Mouse (Mus musculus) erythroid progenitor cell, adult 5-6 weeks (primary cell): ENCODE results near the gene Tmem135. TPM values are rescaled to one million over a fixed set of nuclear protein-coding genes. Genes with fewer than 3 reads are reported as not detected.
A peak's percentile ranks its signal among the peaks of the same experiment; 100 is the strongest.

Experiments
- ATAC-seq: replicated peaks from 2 replicates; pipeline ENCODE4 v1.8.0; 2016; ENCODE audit warnings: moderate number of reproducible peaks, mild to moderate bottlenecking, moderate TSS enrichment, inconsistent platforms; ENCODE audit not compliant: poor library complexity, low FRiP score, severe bottlenecking
- total RNA-seq, 2 experiments: library from RNA; stranded (forward) in 1 of 2; stranded (reverse) in 1 of 2; fragments of 150-400 nt in 1 of 2; fragments of 186-747, 209-891 nt in 1 of 2; gene quantifications; 2 replicates each; pipeline versions ENCODE4 v1.2.3 to v1.2.4; 2015 to 2017; ENCODE audit warnings: low replicate concordance in 2 of 2

Tmem135 gene
- total RNA-seq (2015; ENCODE audit: low replicate concordance) (12.2 and 12.6 TPM in 2 replicates), total RNA-seq (2017; ENCODE audit: low replicate concordance) (1.3 and 10.7 TPM in 2 replicates)

DNA sequence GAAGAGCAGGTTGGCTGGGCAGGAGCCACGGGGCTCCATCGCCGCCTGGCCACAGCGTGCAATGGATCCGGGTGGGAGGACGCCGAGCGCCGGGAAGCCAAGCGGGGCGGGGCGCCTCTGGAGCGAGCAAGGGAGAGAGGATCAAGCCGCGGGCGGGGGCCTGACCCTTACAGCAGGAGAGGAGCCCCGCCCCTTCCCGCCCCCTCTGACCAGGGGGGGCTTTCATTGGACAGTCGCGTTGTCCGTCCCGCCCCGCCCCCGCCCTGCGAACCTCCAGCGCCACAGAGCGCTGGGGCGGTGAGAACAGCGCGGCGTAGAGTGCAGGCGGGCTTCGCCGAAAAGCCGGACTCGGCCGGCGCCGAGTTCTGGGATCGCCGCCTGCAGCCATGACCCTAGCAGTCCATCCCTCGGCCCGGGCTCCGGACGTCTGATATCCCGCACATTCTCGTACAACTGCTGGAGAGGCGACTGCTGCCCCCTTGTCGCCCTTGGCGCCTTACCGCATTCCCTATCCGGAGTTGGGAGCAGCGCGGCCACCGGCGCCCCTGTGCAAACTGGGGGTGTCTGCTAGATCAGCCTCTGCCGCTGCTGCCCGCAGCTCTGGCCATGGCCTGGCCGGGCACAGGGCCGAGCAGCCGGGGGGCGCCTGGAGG lies at the start of gene Tmem135, which contains the start of gene Fzd4:
TSS of gene Tmem135 (minus strand) at position 142 of the 653 bp plus-strand sequence.
TSS of gene Fzd4 (plus strand) at position 275 of the 653 bp plus-strand sequence.
- peak; percentile 46; the same call in 1 of the 2 replicates for ATAC-seq

DNA sequence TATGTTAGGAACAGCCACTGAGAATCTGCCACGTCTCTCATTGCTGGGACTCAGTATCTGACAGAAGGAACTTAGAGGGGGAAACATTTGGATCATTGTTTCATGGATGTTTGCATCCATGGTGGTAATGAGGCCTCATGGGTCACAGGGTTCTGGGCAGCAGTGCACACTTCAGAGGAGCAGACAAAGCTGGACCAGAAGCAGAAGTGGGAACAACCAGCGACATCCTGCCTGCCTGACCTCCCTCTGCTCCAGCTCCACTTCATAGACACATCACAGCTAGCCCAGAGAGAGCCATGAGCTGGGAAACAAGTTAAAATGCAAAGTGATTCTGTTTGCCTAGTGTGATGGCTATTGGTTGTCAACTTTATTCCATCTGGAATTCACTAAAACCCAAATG lies 46.3 kb upstream of the Tmem135 start:
- no peak for ATAC-seq

DNA sequence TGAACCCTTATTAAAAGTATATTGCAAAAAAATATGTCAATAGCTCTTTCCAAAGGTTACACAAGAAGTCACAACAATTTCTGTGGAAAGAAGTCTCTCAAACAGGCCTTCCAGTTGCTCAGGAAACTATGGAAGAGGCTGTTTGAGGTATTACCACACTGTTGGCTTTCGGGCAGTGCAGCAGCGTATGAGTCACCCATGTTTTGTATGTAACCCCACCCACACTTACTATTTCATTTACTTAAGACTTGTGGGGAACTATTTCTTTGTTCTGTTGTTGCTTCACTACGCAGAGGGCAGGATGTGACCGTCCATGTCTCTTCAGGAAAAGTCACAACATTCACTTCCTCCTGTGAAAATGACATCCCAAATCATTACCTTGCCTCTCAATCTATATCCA lies 41.1 kb upstream of the Tmem135 start:
- no peak for ATAC-seq

- no peak for ATAC-seq
Measured at GRCm38 (mm10) chr7:89442242-89442641, 38.2 kb upstream of the Tmem135 start.

- no peak for ATAC-seq
Measured at GRCm38 (mm10) chr7:89441291-89441690, 37.3 kb upstream of the Tmem135 start.

GRCm38 (mm10) chr7:89437589-89437988 lies 33.6 kb upstream of the Tmem135 start:
- ATAC-seq, result no peak

- no peak for ATAC-seq
Measured at GRCm38 (mm10) chr7:89436404-89436803, 32.4 kb upstream of the Tmem135 start.

- no peak for ATAC-seq
Measured at GRCm38 (mm10) chr7:89433893-89434616, 30.0 kb upstream of the Tmem135 start.

- ATAC-seq, result no peak
Measured at GRCm38 (mm10) chr7:89433193-89433892, 29.3 kb upstream of the Tmem135 start.

- ATAC-seq, result no peak
Measured at GRCm38 (mm10) chr7:89431185-89431584, 27.2 kb upstream of the Tmem135 start.

- ATAC-seq, result no peak
Measured at GRCm38 (mm10) chr7:89429326-89429725, 25.3 kb upstream of the Tmem135 start.

- ATAC-seq, result no peak
Measured at GRCm38 (mm10) chr7:89428804-89429203, 24.8 kb upstream of the Tmem135 start.

- no peak for ATAC-seq
Measured at GRCm38 (mm10) chr7:89427101-89427500, 23.1 kb upstream of the Tmem135 start.

GRCm38 (mm10) chr7:89425803-89426725 lies 22.0 kb upstream of the Tmem135 start:
- ATAC-seq, result no peak

- ATAC-seq, result no peak
Measured at GRCm38 (mm10) chr7:89424659-89425058, 20.6 kb upstream of the Tmem135 start.

GRCm38 (mm10) chr7:89423688-89424255 lies 19.8 kb upstream of the Tmem135 start:
- ATAC-seq, result no peak

DNA sequence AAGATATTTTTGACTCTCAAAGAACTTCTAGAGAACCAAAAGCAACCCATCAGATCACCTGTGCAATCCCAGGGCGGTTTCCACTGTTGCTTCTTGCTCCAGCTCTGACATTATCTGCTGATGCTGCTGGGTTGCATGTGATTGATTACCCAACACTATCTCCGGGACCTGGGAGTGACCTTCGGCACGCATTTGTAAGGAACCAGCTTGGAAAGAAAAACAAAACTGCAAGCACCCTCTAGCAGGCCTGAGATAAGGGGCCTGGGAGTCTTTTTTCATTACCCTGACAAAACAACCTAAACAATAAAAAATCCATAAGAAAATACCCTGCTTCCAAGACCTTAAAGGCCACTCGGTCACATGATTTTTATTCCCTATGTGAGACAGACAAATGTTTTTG lies 19.2 kb upstream of the Tmem135 start:
- no peak for ATAC-seq

DNA sequence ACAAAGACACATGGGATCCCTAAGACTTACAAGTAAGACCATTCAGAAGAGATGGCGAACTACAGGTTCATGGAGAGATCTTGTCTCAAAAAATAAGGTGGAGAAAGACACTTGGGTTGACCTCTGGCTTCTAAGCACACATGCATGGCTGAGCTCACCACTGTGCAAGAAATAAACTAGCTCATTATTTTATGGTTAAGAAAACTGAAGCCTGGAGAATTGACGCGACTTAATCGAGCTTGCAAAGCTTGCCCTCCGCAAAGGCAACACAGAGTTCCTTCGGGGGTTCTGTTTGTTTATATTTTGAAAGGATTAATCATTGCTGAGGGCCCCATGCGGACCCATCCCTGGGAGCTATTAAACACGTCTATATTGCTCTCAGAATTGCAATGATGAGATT lies 18.6 kb upstream of the Tmem135 start:
- ATAC-seq, result no peak

- ATAC-seq, result no peak
Measured at GRCm38 (mm10) chr7:89421294-89421693, 17.3 kb upstream of the Tmem135 start.
